ENCODE assay signal across 7 mouse cellular contexts in genomic region chr1:72237007-72237775, GRCm38 (mm10). TPM values are rescaled to one million over a fixed set of nuclear protein-coding genes. Genes with fewer than 3 reads are reported as not detected.
DNase-seq lines count a peak whose midpoint lies in the region; ATAC-seq and TF ChIP-seq lines count a peak whose summit lies in the region.

No protein-coding gene starts in this region.

- H3K27ac ChIP-seq in neural tube, embryonic 11.5 days (ENCODE audit: low read depth, low read length), result no peak overlapping the region
- H3K27ac ChIP-seq in forebrain, embryonic 12.5 days, result no peak overlapping the region
- H3K27ac ChIP-seq in lung, postnatal 0 days (ENCODE audit: low read length), result no peak overlapping the region
- H3K27ac ChIP-seq in stomach, embryonic 16.5 days (ENCODE audit: low read length), result no peak overlapping the region

- H3K4me2 ChIP-seq in neural tube, embryonic 11.5 days (ENCODE audit: low read depth), result peak overlapping the region; percentile 32
- H3K4me2 ChIP-seq in forebrain, embryonic 12.5 days, result peak overlapping the region; percentile 37
- peak overlapping the region; percentile 39; the same call in 1 of the 2 replicates for H3K4me2 ChIP-seq in lung, postnatal 0 days (replicated peaks; ENCODE audit: low read depth, low read length)
- H3K4me2 ChIP-seq in stomach, embryonic 16.5 days (ENCODE audit: low read depth, low read length), result peak overlapping the region; percentile 46

- H3K9ac ChIP-seq in neural tube, embryonic 11.5 days (ENCODE audit: low read length), result no peak overlapping the region
- no peak overlapping the region for H3K9ac ChIP-seq in forebrain, embryonic 12.5 days
- no peak overlapping the region for H3K9ac ChIP-seq in lung, postnatal 0 days (replicated peaks; ENCODE audit: low read depth)
- H3K9ac ChIP-seq in stomach, embryonic 16.5 days (ENCODE audit: low read length), result no peak overlapping the region

- no peak for TF ChIP-seq CTCF in lung, postnatal 0 days (IDR thresholded peaks at IDR 0.05)

- no peak overlapping the region for H3K4me3 ChIP-seq in neural tube, embryonic 11.5 days (ENCODE audit: low read depth, low read length)
- H3K4me3 ChIP-seq in forebrain, embryonic 12.5 days (replicated peaks), result no peak overlapping the region
- no peak overlapping the region for H3K4me3 ChIP-seq in lung, postnatal 0 days (ENCODE audit: low read depth, low read length)
- 0 out of 2 replicates have a peak overlapping the region, but pooled peaks have one; percentile 23 for H3K4me3 ChIP-seq in stomach, embryonic 16.5 days (replicated peaks; ENCODE audit: low read length)

- TF ChIP-seq EP300 in lung, postnatal 0 days (IDR thresholded peaks at IDR 0.05), result no peak

- H3K27me3 ChIP-seq in neural tube, embryonic 11.5 days (ENCODE audit: control insufficient read depth, insufficient read depth, low read length), result no peaks in the 10 kb centered on the region
- H3K27me3 ChIP-seq in forebrain, embryonic 12.5 days, result peaks cover 40% of the 10 kb centered on the region
- 0 out of 2 replicates have a peak, but pooled peaks cover 6% of the 10 kb centered on the region for H3K27me3 ChIP-seq in lung, postnatal 0 days (replicated peaks; ENCODE audit: insufficient read depth, low read length)
- peaks cover 2% of the 10 kb centered on the region; the same call in 1 of the 2 replicates for H3K27me3 ChIP-seq in stomach, embryonic 16.5 days (ENCODE audit: control insufficient read depth, insufficient read depth, low read length)

- H3K9me3 ChIP-seq in neural tube, embryonic 11.5 days (ENCODE audit: control insufficient read depth, low read length), result no peaks in the 10 kb centered on the region
- H3K9me3 ChIP-seq in forebrain, embryonic 12.5 days, result no peaks in the 10 kb centered on the region
- H3K9me3 ChIP-seq in lung, postnatal 0 days (ENCODE audit: low read length), result no peaks in the 10 kb centered on the region
- H3K9me3 ChIP-seq in stomach, embryonic 16.5 days (replicated peaks; ENCODE audit: control insufficient read depth, low read length), result no peaks in the 10 kb centered on the region

- ATAC-seq in neural tube, embryonic 11.5 days (ENCODE audit: insufficient read depth, low FRiP score, low TSS enrichment), result no peak
- ATAC-seq in forebrain, embryonic 12.5 days (ENCODE audit: low FRiP score), result no peak
- ATAC-seq in lung, postnatal 0 days, result no peak; the same call in 1 of the 2 replicates
- ATAC-seq in stomach, embryonic 16.5 days (ENCODE audit: insufficient read depth, low FRiP score), result peak; percentile 31; the same call in 1 of the 2 replicates

- no peaks in the 10 kb centered on the region for H3K4me1 ChIP-seq in neural tube, embryonic 11.5 days (ENCODE audit: control insufficient read depth, insufficient read depth, low read length)
- H3K4me1 ChIP-seq in forebrain, embryonic 12.5 days, result peaks cover 3% of the 10 kb centered on the region; the same call in 1 of the 2 replicates
- H3K4me1 ChIP-seq in lung, postnatal 0 days (ENCODE audit: insufficient read depth, low read depth, low read length), result no peaks in the 10 kb centered on the region
- peaks cover 6% of the 10 kb centered on the region for H3K4me1 ChIP-seq in stomach, embryonic 16.5 days (ENCODE audit: control insufficient read depth, insufficient read depth, low read length)

- no peaks in the 10 kb centered on the region for H3K36me3 ChIP-seq in neural tube, embryonic 11.5 days (ENCODE audit: control insufficient read depth, insufficient read depth, low read length)
- H3K36me3 ChIP-seq in forebrain, embryonic 12.5 days (replicated peaks), result no peaks in the 10 kb centered on the region
- no peaks in the 10 kb centered on the region for H3K36me3 ChIP-seq in lung, postnatal 0 days (ENCODE audit: insufficient read depth, low read length)
- H3K36me3 ChIP-seq in stomach, embryonic 16.5 days (ENCODE audit: control insufficient read depth, insufficient read depth, low read length), result no peaks in the 10 kb centered on the region

- DNase-seq in neural tube, embryonic 11.5 days (ENCODE audit: low spot score), result no peak
- no peak for DNase-seq in neural tube, embryonic 10.5 days (ENCODE audit: extremely low spot score, low spot score)
- peak; percentile 40 for DNase-seq in T-cell, adult 2 months (ENCODE audit: low spot score)
- DNase-seq in kidney, adult 11 months, result peak; percentile 63
- no peak for DNase-seq in lung, postnatal 0 days (ENCODE audit: low spot score)

- 8% methylated on average over 10 of the region's 13 CpGs for WGBS in neural tube, embryonic 11.5 days
- 8% methylated on average over 13 of the region's 13 CpGs for WGBS in forebrain, embryonic 12.5 days
- WGBS in lung, postnatal 0 days, result 2% methylated on average over 9 of the region's 13 CpGs
- WGBS in stomach, embryonic 16.5 days, result 4% methylated on average over 11 of the region's 13 CpGs

RNA-seq across cellular contexts. Expression of gene Mreg, which starts 25.1 kb away (rescaled TPM):
- polyA plus RNA-seq in neural tube, embryonic 11.5 days (2014; fragmentation: Nextera tagmentation; extraction: Ambion mirVana), result 31.0 and 38.8 TPM in 2 replicates
- 2.0 and 3.0 TPM in 2 replicates for polyA plus RNA-seq in forebrain, embryonic 12.5 days (2016; fragmentation: Nextera tagmentation; extraction: Ambion mirVana)
- 0.57 and 0.98 TPM in 2 replicates for polyA plus RNA-seq in lung, postnatal 0 days (2015; fragmentation: Nextera tagmentation; extraction: Ambion mirVana)
- polyA plus RNA-seq in stomach, embryonic 16.5 days (2015; fragmentation: Nextera tagmentation; extraction: Ambion mirVana), result 12.4 and 14.4 TPM in 2 replicates

RNA-seq across cellular contexts. Expression of gene Pecr, which starts 46.9 kb away (rescaled TPM):
- polyA plus RNA-seq in neural tube, embryonic 11.5 days (2014; fragmentation: Nextera tagmentation; extraction: Ambion mirVana), result 14.0 and 17.3 TPM in 2 replicates
- 15.0 and 15.2 TPM in 2 replicates for polyA plus RNA-seq in forebrain, embryonic 12.5 days (2016; fragmentation: Nextera tagmentation; extraction: Ambion mirVana)
- 11.1 and 12.0 TPM in 2 replicates for polyA plus RNA-seq in lung, postnatal 0 days (2015; fragmentation: Nextera tagmentation; extraction: Ambion mirVana)
- 48.1 and 52.0 TPM in 2 replicates for polyA plus RNA-seq in stomach, embryonic 16.5 days (2015; fragmentation: Nextera tagmentation; extraction: Ambion mirVana)

RNA-seq across cellular contexts. Expression of gene Tmem169, which starts 47.0 kb away (rescaled TPM):
- polyA plus RNA-seq in neural tube, embryonic 11.5 days (2014; fragmentation: Nextera tagmentation; extraction: Ambion mirVana), result 17.8 and 22.6 TPM in 2 replicates
- polyA plus RNA-seq in forebrain, embryonic 12.5 days (2016; fragmentation: Nextera tagmentation; extraction: Ambion mirVana), result 20.4 and 21.0 TPM in 2 replicates
- polyA plus RNA-seq in lung, postnatal 0 days (2015; fragmentation: Nextera tagmentation; extraction: Ambion mirVana), result 0.07 and 0.10 TPM in 2 replicates
- polyA plus RNA-seq in stomach, embryonic 16.5 days (2015; fragmentation: Nextera tagmentation; extraction: Ambion mirVana), result 2.2 and 2.6 TPM in 2 replicates

Comparison
In these comparisons a context has a peak if more than half of its experiments do, and no peak if none do; other contexts are left out.
1. DNase-seq: peak in T-cell, adult 2 months (single experiment) and kidney, adult 11 months (single experiment); none in neural tube, embryonic 11.5 days (single experiment), neural tube, embryonic 10.5 days (single experiment) and lung, postnatal 0 days (single experiment).
2. Peak in every context shown above with its lines, with median percentiles within 50 percentile points of each other: H3K4me2 ChIP-seq.